Mouse (Mus musculus): ENCODE results near the gene Vnn3.

Vnn3 gene

DNA sequence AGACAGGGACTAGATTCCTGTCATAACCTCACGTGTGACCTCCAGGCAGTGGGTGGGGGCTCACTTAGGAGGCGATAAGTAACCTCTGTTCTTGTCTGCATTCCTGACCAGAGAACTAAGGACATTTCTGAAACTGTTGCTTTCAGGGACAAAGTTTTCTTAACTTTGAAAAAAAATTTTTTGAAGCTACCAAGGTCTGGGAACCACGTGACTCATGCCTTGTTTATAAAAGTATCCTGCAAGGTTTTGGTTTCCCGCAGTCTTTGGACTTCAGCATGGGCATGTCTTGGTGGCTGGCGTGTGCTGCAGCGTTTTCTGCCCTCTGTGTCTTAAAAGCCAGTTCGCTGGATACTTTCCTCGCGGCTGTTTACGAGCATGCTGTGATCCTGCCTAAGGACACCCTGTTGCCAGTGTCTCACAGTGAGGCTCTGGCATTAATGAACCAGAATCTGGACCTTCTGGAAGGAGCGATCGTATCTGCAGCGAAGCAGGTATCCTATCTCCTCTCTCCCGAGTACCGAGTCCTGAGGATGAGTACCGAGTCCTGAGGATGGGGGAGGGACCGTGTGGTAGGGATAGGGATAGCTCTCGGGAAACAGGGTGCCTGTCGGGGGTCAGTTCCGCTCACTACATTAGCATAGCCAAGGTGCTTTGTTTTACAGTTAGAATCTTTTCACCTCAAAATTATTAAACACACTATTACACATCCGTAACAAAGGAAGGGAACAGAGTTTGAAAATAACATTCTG is 43.5 kb downstream of the Vnn3 start, which contains the start of gene Vnn1:
Vnn1 (plus strand) TSS at position 88 of the 749 bp plus-strand sequence.
- DNase-seq: no peak

DNA sequence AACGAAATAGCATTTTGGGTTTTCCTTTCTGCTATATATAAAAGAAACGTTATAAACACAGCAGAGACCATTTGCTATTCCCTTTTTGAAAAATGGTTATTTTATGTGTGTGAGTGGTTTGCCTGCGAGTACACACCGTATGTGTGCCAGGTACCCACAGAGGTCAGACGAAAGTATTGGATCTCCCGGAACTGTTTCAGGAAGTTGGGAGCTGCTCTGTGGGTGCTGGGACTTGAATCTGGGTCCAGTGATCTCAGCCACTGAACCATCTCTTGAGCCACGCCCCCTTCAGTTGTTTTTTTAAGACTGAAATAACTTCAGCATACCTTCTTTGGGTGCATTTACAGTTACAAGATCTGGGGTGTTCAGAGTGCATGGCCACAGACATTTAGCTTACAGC is 44.1 kb downstream of the Vnn3 start:
- no peak for DNase-seq

DNA sequence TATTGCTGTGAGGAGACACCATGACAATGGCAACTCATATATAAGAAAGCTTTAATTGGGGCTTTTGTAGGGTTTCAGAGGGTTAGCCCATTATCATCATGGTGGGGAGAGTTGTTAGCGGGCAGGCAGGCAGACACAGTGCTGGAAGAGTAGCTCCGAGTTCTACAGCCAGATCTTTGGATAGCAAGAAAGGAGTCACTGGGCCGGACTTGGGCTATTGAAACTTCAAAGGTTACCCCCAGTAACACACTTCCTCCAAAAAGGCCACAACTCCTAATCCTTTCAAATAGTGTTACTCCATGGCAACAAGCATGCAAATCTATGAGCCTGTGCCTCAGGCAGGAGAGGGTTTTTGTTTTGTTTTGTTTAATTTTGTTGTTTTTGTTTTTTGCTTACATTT is 49.9 kb downstream of the Vnn3 start:
- DNase-seq: no peak

DNA sequence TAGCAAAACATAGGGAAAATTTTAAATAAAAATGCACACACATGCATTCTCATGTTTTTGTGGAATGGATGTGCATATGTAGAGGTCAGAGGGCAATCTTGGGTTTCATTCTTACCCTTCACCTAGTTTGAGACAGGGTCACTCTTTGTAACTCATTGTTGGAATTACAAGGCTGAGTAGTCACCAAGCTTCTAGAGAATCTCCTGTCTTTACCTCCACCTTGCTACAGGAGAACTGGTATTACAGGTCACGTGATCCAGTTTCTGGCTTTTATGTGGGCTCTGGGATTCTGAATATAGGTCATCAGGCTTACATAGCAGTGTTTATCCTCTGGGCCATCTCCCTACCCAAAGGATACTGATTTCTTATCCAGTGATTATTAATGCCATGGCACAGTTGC is 54.4 kb downstream of the Vnn3 start:
- no peak for DNase-seq
